Mouse (Mus musculus) monocyte, adult 5-6 weeks (primary cell): ENCODE data around the gene Apex1. TPM values are rescaled to one million over a fixed set of nuclear protein-coding genes. Genes with fewer than 3 reads are reported as not detected.
A peak's percentile ranks its signal among the peaks of the same experiment; 100 is the strongest.
"Not testable (repeated sequence)": the region's sequence is repeated elsewhere in the genome, so short reads cannot be mapped to it uniquely, and the experiment has no call there.

Source experiments
- ATAC-seq: fragments of 153-309, 156-312 bp; replicated peaks from 2 replicates; pipeline ENCODE4 v1.8.0; 2017; ENCODE audit warnings: mild to moderate bottlenecking; ENCODE audit not compliant: low TSS enrichment, insufficient number of reproducible peaks, severe bottlenecking, poor library complexity, low FRiP score
- total RNA-seq: library from RNA; stranded (forward); fragments of 200-1000, 200-491, 200-594 nt; gene quantifications from 3 replicates; pipeline ENCODE4 v1.2.3, GENCODE M21; 2017

Gene Apex1
- total RNA-seq, 1 experiment from 2014 or later, result 11.7 TPM

GRCm38 (mm10) chr14:50923437-50923836, 1.3 kb upstream of the Apex1 start:
- ATAC-seq, result not testable (repeated sequence)

DNA sequence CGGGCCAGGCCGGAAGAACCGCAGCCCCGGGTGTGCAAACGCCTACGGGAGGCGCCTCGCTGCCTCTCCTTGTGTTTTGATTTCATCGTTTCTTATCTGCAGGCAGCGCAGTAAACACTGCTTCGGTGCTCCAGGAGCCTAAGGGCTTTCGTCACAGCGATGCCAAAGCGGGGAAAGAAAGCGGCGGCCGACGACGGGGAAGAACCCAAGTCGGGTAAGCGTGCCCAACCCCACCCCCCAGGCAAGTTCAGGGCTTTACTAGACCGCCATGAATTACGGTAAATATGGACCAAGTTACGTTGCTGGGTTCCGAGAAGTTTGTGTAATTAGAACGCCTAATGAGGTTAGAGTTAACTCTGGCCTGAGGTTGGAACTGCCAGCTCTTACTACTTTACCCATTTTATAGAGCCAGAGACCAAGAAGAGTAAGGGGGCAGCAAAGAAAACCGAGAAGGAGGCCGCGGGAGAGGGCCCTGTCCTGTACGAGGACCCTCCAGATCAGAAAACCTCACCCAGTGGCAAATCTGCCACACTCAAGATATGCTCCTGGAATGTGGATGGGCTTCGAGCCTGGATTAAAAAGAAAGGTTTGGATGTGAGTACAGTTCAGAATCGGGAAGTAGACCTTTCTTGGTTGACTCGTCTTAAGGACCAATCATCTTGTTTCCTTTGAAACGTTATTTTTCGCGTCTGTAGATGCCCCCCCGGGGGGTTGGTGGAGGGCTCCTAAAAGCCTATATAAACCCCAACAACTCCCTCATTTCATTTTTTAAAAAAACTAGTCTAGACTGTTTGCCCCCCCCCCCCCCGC, 548 bp downstream of the Apex1 start:
- ATAC-seq, result no peak

GRCm38 (mm10) chr14:50927366-50927765, 2.6 kb downstream of the Apex1 start:
- no peak for ATAC-seq

DNA sequence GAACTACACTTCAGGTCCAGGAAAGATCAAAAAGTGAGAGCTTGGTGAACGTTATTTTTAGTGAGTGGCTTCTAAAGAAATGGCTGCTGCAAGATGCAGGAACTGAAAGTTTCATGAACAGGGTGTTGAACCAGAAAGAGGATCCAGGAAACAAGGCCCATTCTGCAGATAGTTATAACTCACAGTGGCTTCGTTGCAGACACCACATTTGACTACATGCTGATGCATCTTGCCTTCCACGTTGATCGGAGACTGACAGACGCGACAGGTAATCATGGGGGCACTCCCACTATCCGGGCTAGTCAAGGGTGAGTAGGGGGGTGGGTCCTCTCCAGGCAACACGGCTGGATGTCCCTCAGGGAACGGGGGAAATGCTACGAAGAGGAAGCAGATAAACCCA, 5.2 kb downstream of the Apex1 start:
- ATAC-seq, result peak; percentile 15; the same call in 1 of the 2 replicates

DNA sequence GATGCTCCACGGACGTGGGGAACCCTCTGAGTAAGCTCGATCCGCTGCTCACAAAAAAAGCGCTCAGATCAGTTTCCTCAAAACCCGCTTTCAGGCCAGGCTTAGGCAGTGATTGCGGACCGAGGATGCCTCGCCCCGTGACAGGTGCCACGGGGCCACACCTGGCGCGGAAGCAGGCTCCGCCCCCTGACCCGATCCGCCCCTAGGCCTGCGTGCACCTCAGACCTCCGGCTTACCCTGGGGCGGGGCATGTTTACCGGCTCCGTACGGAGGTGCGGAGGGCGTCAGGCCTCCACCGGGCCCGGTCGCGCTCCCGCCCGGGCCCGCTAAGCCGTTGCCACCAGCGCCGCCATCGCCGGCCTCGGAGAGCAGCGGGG, 5.6 kb downstream of the Apex1 start:
- ATAC-seq, result 0 out of 2 replicates have a peak, but pooled peaks have one; percentile 2

GRCm38 (mm10) chr14:50930754-50931492, 6.2 kb downstream of the Apex1 start, which contains the start of the genes Pip4p1 and Pnp:
Pip4p1 (minus strand) TSS chr14:50930856.
Pnp (plus strand) TSS chr14:50931082.
- peak; percentile 95 for ATAC-seq

DNA sequence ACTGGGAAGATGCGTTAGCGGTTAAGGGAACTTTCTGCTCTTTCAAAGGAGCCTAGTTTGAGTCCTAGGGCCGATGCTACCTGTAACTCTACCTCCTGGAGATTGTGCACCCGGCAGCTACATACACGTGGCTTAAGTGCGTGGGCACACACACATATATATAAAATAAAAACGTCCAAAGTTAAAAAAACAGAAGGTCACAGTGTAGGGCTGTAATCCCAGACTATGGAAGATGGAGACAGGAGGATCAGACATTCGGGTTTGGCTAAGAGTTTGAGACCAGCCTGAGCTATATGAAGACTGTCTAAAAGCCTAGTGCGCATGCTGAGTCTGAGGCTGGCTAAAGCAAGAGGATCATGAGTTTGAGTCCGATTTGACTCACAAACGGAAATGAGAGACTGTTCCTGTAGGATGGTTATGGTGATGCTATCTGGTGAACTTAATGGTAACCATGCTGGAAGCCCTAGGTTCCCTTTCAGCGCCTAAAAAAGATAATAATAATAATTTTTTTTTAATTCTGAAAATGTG, 6.8 kb downstream of the Apex1 start:
- no peak for ATAC-seq

DNA sequence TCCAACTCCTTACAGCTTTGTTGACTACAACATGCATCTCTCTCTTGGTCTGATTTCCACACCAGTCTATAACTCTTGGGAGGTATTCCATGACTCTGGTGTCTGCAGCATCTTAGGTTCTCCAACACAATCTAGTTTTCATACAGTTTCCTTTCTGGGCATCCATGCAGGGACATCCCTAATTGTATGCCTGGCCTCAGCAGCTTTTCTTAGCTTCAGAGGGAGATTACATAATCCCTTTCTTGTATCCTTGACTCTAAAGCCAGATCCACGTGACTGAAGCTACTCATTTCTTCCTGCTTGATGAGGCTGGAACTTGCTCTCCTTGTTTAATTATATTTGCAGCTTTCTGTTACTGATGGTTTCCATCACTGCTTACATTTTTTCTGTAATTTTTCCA, 11.9 kb downstream of the Apex1 start:
- ATAC-seq, result no peak

DNA sequence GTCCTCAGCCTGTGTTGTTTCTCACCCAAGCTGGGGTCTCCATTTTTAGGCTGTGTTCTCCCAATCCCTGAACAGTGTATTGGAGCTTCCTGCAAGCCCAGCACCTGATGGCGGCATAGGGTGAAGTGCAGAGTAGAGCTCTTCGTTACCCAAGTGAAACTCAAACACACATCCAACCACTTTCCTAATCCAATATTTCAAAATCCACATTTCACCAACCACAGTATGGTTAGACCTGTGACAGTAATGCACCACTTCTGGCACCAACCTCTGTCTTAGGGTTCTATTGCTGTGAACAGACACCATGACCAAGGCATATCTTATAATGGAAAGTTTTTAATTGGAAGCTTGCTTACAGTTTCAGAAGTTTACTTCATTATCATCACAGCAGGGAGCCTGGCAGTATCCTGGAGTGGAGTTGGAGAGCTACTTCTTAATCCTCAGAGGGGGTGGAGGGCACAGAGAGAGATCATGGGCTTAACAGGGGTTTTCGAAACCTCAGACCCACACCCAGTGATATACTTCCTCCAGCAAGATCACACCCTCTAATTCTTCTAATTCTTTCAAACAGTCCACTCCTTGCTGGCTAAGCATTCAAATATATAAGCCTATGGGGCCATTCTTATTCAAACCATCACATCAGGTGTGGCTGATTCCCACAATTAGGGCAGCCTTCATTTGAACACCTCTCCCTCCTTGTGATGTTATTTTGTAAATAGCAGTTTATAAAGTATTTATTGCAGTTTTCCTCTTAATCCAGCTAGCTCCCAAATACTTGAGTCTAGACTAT, 13.5 kb downstream of the Apex1 start:
- no peak for ATAC-seq

- no peak for ATAC-seq
Observed at GRCm38 (mm10) chr14:50938940-50939339, 14.2 kb downstream of the Apex1 start.

DNA sequence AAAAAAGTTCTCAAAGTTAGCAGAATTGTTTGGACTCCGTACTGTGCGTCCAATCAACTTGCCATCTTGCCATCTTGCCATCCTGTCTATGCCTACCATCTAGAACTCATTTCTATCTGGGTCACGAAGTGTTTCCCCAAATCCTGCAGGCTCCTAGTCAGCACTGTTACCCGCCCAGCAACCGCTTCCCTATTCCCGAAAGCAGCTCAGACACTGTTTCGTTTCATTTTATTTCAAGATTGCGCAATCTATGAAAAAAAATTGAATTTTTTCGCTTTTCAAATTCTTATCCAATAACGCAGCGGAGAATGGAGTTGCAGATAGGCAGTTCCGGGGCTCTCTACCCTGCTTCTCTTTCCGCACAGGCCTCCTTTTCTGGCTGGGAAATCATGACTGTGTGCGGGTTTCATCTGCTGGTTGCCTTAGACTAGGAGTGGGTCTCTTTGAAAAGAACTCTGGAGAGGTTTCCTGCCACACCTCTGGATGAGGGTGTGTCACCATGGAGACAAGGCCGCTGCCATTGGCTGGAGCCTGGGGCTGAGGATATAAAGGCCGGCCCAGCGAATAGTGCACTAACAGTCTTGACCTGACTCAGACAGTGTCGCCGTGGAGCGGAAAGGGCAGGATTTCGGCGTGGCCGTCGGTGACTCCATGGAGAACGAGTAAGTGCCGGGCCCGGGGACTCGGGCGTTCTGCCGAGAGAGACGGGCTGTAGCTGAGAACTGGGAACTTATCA, 19.3 kb downstream of the Apex1 start, which contains the start of gene Gm49342:
Gm49342 (plus strand) TSS at position 586 of the 736 bp plus-strand sequence.
- ATAC-seq, result peak; percentile 97

DNA sequence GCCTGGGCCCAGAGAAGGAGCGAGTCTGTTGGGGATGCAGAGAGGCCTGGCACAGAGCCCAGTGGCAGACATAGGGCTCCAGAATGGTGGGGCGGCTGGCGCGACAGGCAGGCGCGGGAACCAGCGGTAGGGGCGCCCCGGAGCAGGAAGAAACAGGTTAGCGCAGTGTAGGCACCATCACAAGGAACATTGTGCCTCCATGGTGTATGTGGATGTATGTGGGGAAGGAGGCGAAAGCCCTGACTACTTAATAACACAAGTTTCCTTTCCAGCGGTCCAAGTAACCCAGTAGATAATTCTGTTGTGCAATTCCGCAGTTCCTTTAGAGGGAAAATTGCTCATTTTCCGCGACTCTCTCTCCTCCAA, 19.9 kb downstream of the Apex1 start:
- ATAC-seq, result peak; percentile 68

DNA sequence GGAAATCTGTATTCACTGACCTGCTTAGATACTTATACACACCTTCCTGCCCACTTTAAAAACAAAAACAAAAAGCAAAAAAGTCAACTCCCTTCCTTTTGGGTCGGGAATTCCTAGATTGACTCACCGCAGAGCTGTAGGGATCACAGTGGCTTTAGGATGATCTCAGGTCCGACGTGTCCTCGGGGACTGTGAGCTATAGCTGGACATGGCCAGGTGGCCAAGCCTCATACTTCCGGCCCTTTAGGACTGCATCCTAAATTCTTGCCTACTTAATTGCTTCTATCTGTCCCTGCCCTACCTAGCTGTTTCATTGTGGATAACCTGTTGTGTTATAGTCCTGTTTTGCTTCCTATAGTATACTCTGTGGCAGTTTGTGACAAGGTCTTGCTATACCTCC, 20.3 kb downstream of the Apex1 start:
- ATAC-seq, result not testable (repeated sequence)

DNA sequence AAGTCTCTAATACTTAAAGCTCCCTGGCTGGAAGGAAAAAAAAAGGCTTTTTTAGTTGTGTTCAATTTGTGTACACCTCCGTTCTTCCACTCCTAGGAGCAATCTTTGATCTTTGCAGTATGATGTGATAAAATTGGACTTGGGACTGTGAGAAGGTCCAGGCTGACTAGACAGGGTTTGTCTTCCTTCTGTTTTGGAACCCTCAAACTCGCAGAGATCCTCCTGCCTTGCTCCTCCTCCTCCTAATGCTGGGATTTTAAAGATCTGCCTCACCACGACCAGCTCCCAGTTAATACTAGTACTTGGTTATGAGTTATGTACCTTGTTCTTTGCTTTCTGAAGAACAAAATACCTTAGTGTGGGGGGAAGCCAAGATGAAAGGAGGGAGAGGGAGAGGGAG, 20.8 kb downstream of the Apex1 start:
- not testable (repeated sequence) for ATAC-seq

GRCm38 (mm10) chr14:50955487-50955886, 30.7 kb downstream of the Apex1 start:
- ATAC-seq, result no peak

DNA sequence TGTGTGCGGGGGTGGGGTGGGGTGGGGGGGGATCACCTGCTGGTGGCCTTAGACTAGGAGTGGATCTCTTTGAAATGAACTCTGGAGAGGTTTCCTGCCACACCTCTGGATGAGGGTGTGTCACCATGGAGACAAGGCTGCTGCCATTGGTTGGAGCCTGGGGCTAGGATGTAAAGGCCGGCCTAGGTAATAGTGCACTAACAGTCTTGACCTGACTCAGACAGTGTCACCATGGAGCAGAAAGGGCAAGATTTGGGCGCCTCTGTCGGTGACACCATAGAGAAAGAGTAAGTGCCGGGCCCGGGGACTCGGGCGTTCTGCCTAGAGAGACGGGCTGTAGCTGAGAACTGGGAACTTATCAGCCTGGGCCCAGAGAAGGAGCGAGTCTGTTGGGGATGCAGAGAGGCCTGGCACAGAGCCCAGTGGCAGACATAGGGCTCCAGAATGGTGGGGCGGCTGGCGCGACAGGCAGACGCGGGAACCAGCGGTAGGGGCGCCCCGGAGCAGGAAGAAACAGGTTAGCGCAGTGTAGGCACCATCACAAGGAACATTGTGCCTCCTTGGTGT, 31.3 kb downstream of the Apex1 start, which contains the start of gene Pnp2:
Pnp2 (plus strand) TSS at position 51 of the 567 bp plus-strand sequence.
- ATAC-seq, result peak; percentile 79

GRCm38 (mm10) chr14:50956724-50957123, 32.0 kb downstream of the Apex1 start:
- not testable (repeated sequence) for ATAC-seq

- ATAC-seq, result not testable (repeated sequence)
Observed at GRCm38 (mm10) chr14:50957146-50957545, 32.4 kb downstream of the Apex1 start.
